Mouse (Mus musculus): ENCODE data around the gene Rptor.

The Rptor gene

DNA sequence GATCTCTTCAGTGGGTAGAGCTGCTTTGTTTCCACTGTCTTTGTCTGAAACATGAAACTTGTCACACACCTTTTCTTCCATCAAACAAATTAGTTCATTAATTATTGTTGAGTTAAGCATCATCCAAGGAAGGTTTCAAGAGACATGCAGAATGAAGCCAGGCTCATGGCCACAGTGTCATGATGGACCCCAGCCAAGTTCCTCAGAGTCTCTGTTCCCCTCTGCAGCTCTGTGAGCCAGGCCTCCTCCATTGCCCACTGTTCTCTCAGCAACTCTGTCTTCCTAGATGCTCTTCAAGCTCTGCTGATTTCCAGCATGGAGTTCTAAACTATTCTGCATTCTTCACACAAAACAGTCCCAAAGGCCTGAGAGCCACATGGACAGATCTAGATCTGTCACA, 85.3 kb downstream of the Rptor start:
- DNase-seq (ENCODE audit: low read depth, low spot score) = no peak

DNA sequence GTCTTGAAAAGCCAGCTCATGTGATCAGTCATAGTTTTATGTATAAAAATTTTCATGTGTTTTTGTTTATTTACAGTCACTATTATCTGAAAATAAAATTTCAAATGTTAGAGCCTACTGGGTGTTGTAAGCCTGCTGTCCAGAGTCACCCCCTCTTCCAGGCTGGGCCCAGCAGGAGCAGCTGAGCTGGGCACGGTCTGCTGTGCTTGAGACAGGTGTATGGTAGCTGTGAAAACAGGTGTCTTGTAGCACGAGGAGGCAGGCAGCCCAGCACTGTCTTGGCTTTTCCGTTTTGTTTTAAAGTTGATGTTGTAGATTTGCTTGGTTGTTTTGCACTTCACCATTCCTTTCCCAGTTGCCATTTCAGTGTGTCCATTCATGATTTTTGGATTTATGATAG, 87.2 kb downstream of the Rptor start:
- DNase-seq (ENCODE audit: low read depth, low spot score) = no peak

DNA sequence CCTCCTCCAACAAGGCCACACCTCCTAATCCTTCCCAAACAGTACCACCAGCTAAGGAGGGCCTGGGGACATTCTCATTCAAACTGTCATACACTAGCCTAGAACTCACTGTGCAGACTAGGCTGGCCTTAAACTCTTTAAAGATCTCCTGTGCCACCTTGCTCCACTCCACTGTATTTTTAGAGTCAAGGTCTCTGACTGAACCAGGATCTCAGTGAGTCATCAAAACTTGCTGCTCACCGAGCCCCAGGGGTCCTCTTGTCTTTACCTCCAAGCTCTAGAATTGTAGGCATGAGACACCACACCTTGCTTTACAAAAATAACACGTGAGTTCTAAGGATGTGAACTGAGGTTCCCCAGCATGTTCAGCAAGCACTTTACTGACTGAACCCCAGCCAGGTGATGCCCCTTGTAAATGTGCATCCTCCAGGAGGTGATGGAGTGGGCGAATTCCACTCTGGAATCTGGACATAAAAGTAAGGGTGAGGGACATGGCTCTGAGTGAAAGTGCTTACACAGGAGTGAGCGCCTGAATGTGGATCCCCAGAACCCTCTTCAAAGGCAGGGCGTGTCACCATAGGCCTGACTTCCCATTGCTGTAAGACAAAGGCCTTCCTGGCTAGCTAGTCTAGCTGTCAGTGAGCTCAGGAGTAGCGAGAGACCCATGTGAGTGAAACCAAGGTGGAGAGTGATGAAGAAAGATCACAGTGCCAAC, 89.6 kb downstream of the Rptor start:
- DNase-seq (ENCODE audit: low read depth, low spot score) = peak; percentile 46

DNA sequence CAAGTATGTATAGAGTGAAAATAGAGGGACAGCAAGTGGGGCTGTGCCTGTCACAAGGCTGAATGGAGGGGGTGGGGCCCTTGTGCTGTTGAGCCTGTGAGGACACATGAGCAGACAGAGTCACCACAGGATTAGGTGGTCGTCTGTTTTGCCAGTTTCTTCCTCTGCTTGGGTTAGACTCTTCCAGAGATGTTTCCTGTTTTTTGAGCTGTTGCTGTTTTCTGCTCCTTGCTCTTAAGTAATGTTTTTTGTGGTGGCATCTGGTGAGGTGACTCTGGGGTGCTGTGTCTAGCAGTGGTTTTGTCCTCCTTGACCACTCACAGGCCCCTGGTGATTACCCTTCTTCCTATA, 90.2 kb downstream of the Rptor start:
- DNase-seq (ENCODE audit: low read depth, low spot score) = no peak

DNA sequence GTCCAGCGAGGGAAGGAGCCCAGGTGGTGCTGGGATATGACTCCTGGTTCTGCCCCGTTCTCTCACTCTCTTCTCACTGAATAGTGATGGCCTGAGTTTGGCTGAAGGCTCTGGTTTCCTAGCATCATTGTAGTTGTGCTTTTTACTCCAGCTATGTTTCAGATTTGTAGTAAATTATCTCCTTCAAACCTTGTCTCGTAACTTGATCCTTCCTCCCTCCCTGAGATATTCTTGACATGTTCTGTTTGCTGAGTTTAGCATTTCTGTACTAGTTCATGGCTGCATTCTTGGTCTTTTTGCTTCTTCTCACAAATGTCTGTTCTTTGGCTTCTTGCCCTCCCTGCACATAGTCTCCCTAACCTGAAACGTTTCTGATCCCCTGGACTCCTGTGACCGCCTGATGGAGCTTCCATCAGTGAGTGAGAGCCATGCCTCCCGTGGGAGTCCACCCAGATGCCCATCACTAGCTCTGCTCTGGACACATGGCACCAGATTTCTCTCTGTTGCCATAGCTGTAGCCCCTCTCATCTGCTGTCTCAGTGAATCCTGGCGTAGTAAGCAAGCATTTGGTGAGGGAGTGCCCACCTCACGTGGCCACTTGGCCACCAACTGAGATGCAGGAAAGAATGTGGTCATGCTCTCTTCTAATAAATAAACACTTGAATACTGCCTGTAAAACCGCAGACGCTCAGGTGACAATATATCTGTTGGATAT, 91.6 kb downstream of the Rptor start:
- DNase-seq (ENCODE audit: low read depth, low spot score) = no peak

DNA sequence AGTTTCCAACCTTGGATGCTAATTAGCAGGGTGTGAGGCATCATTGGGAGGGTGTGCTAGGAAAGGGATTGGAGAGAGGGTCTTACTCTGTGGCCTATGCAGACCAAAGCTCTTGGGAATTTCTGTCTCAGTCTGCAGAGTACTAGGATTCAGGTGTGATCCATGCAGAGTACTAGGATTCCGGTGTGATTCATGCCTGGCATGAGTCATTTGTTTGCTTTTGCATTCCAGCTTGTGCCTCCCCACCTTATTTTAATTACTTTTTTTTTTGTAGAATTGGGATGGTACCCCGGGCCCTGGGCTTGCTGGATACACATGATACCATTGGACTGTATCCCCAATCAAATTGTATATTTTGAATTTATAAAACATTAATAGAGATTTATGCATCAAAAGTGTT, 93.7 kb downstream of the Rptor start:
- DNase-seq (ENCODE audit: low read depth, low spot score) = no peak

- no peak for DNase-seq (ENCODE audit: low read depth, low spot score)
Observed at GRCm38 (mm10) chr11:119705381-119706066, 102.8 kb downstream of the Rptor start.

DNA sequence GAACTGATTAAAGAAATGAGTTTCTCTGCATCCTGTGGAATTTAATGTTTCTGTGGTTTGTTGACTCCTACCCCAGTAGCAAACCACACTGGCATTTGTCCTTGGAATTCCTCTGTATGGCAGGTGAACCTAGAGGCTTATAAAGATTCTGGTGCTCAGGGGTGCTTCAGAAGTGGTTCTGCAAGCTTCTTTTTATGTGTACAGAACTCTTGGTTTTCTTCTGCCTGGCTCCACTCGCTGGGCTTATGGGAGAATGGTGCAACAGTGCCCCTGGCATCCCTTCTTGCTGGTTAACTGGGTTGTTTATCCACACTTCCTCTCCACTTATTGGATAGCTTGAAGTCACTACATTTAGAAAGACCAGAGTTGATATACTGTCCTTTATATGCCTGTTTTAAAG, 104.6 kb downstream of the Rptor start:
- no peak for DNase-seq (ENCODE audit: low read depth, low spot score)

DNA sequence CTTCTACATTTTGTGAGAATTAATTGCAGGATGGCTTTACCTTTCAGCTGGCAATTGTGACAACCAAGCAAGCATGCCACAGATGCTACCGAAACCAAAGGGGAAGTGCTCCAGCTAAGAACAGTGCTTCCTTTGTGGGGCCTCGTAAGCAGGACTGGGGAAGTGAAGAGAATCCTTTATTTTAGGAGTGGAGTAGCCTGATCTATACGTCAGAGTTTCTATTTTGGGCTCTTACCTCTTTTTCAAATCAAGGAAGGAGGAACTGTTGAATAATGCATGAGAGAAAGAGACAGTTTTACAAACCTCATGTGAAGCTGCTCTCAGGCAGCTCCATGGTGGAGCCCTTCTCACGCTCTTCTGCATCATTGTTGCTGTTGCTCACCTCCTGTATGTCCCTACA, 106.5 kb downstream of the Rptor start:
- no peak for DNase-seq (ENCODE audit: low read depth, low spot score)

GRCm38 (mm10) chr11:119710338-119710737, 107.6 kb downstream of the Rptor start:
- DNase-seq (ENCODE audit: low read depth, low spot score) = no peak

DNA sequence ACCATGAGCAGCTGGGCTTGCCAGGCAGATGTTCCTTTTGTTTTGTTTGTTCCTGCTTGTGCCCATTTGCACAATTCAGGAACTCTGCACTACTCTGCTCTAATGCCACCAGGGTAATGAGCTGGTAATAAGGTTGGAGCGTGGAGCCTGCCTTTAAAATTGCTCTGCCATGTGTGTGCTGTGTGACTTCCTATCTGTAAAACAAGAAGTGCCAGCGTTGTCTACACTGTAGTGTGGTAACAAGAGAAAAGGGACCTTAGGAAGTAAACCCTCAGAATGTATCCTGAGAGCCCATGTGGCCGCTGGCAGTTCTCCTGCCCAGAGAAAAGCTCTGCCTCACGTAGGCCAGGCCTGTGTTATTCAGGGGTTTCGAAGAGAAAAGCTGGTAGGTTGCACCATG, 108.1 kb downstream of the Rptor start:
- no peak for DNase-seq (ENCODE audit: low read depth, low spot score)

- DNase-seq (ENCODE audit: low read depth, low spot score) = peak; percentile 24
Observed at GRCm38 (mm10) chr11:119715437-119715836, 112.7 kb downstream of the Rptor start.

DNA sequence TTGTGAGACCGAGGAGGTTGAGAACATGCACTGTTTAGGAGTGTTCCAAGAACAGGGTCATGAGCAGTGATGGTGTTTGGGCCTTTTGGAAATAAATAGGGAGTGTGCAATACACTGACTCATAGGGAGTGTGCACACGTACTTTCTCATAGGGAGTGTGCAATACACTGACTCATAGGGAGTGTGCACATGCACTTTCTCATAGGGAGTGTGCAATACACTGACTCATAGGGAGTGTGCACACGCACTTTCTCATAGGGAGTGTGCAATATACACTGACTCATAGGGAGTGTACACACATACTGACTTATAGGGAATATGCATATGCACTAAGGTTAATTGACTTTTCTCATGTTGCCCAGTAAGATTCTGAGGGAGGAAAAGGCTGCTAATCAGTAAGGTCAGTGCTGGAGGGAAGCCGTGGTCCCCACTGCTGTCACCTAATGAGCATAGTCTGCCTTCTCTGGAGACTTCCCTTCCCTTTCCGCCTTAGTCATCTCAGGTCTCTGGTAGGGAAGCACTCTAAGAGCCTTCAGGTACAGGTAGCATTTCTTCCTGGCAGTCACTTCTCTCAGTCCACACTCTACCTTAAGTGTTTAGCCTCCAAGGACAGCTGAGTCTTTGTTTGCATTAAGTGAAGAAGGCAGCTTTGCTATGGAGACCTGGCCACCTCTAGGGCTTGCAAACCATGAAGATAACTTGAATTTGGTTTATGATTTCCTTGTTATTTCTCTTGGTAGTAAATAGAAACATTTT, 113.3 kb downstream of the Rptor start:
- no peak for DNase-seq (ENCODE audit: low read depth, low spot score)

DNA sequence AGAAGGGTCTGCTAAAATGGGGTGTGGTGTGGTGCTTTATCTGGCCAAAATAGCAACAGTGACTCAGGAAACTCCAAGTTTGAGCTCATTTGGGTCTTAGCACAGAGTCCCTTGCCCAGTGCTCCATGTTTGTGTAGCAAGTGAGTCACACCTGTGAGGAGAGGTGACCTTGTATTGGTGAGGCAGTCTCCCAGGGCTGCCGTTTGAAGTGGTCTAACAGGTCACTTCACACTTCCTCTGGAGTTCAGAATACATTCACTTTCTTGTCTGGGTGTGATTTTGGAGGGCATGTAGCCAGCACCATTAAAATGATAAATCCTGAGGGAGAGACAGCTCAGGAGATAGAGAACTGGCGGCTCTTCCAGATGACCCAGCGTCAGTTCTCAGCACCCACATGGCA, 115.4 kb downstream of the Rptor start:
- no peak for DNase-seq (ENCODE audit: low read depth, low spot score)

DNA sequence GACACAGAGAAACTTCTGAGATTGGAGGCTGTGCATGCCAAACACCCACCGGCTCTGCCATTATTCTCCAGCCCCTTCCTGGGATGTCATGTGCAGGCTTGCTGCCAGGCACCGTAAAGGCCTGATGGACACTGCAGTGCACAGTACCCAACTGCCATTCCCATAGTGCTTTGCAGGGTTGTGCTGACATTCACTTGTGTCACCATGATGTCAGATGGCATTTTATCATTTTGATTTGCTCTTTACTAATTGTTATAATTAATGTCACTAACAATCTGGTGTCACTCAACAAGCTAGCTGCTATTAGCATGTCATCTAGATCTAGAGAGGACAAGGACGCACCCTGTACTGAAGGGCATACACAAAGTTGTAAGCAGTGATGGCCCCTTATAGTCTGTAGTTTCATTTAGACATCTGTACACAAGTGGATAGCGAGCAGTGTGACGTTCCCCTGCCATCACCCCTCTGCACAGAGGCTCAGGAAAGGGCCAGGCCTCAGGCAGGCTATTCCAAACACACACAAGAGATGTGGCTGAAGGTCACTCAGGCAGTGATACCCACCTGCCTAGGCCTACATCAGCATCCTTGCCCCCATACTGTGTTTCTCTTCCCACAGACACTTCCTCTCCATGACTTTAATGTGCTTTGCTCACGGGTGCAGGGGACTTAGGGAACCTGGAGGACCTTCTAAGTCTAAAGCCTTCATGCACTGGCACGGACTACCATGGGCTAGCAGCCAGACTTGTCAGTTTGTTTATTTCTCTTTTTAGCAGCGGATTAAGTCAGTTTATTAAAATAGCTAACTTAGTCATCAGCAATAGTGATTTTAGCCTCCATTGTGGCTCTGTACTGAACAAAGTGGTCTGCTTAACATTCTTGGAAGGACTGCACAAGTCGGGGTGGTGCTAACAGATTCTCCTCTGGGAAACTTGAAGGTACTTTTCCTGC, 117.7 kb downstream of the Rptor start:
- DNase-seq (ENCODE audit: low read depth, low spot score) = no peak

DNA sequence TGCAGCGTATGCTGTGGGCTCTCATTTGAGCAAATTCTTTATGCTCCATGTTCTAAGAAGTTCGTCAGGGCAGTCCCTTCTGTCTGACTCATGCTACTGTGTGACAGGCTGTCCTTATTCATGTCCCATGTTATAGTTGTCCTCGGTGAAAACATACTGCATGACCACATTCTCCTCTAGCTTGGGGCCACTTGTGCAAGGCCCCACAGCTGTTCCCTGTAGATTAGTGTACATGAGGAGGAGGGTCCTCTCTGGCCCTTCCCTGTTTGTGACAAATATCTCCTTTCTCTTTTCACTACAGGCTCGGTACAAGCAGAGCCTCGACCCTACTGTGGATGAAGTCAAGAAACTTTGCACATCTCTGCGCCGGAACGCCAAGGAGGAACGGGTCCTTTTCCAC, 122.0 kb downstream of the Rptor start:
- no peak for DNase-seq (ENCODE audit: low read depth, low spot score)

GRCm38 (mm10) chr11:119731382-119731781, 128.7 kb downstream of the Rptor start:
- no peak for DNase-seq (ENCODE audit: low read depth, low spot score)

DNA sequence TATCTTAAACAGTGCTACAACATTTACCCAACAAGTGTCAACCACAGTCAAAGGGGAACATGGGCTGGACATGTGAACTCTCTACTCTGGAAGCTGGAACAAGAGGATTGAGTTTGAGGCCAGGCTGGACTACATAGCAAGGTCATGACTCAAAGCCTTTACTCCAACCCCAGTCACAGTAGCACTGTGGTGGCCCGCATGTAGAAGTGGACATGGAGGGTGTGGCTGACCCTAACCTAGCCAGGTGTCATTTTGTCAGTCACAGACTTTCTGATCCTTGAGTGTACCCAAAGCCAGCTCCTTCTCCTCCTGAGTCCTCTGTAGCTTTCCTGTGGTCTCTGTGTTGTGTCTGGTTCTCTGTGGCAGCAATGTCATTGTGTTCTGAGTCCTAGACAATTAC, 129.7 kb downstream of the Rptor start:
- no peak for DNase-seq (ENCODE audit: low read depth, low spot score)

DNA sequence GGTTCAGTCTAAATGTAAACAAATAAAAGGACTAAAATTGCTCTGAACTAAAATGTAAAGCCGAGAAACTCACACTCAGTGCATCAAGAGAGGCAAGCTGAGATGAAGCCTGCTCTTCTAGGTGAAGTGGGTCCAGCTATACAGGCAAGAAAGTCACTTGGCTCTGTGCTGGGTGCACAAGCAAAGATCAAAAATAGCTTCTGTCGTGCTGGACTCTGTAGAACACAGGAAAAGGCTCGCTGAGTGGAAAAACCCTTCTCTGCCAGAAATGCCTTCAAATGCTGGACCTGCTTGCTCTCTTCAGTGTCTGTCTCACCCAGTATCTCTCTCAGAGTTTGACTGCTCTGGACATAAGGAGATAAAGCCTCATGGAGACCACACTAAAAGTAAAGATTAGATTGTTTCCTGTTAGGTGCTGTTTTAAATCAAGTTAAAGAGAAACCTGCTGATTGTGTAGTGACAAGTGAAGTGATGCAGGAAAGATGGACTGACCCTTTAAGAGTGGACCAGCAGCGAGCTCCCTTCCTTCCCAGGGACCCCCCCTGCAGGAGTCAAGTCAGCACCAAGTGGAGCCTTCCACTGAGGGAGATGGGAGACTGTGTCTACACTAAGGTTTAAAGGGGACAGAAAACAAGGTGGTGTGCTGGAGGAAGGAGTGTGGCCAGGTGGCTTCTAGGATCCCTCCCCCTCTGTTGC, 130.4 kb downstream of the Rptor start:
- no peak for DNase-seq (ENCODE audit: low read depth, low spot score)

DNA sequence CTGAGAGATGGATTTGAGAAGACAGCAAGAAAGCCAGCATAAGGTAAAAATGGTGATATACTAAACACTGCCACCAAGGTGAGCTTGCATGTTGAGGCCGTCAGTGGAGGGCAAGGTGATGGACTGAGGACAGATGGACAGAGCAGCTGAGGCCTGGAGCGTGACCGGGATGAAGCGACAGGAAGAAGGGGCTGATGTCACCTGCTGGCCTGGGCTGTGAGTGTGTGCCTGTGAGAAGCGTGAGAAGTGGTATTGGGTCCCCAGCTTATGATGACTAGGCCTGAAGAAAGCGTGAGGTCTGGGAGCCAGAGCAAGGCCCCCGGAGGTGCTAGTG, 130.9 kb downstream of the Rptor start:
- no peak for DNase-seq (ENCODE audit: low read depth, low spot score)

DNA sequence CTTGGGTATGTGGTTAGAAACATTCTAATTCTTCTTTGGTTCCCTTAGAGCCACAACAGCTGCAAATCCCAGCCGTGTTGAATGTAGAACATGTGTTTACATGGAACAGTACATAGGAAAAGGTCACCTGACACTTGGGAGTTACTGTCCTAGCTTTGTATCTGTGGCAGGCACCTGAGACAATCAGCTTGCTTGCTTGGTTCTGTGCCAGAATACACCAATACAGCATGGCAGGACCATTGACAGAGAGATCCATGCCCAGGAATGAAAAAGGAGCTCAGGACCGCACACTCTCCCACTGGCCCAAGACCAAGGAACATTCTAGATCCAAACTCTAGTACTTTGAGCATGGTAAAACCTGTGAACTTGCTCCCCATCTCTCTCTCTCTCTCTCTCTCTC, 132.4 kb downstream of the Rptor start:
- no peak for DNase-seq (ENCODE audit: low read depth, low spot score)
